Mouse (Mus musculus) heart, adult 2 months (tissue): ENCODE results near the gene Tle6. TPM values are rescaled to one million over a fixed set of nuclear protein-coding genes. Genes with fewer than 3 reads are reported as not detected.

ENCODE experiments used
- DNase-seq, 2 experiments: peaks; one replicate each; pipeline ENCODE4 v3.0.0; 2021
- H3K27ac ChIP-seq: fragments of 200-600 bp; 2 replicates; pipeline ENCODE4 v1.8.1; 2022
- H3K27me3 ChIP-seq: fragments of 200-500 bp; 2 replicates; pipeline ENCODE4 v1.6.1; 2012; ENCODE audit warnings: mild to moderate bottlenecking, low read length, inconsistent platforms, mixed read lengths; ENCODE audit not compliant: control insufficient read depth, insufficient read depth
- H3K36me3 ChIP-seq: fragments of 200-500 bp; 2 replicates; pipeline ENCODE4 v1.6.1; 2012; ENCODE audit warnings: low read length, inconsistent platforms; ENCODE audit not compliant: control insufficient read depth, insufficient read depth
- H3K4me1 ChIP-seq: fragments of 200-500 bp; 2 replicates; pipeline ENCODE4 v1.6.1; 2011; ENCODE audit warnings: low read length; ENCODE audit not compliant: control insufficient read depth, insufficient read depth
- H3K4me3 ChIP-seq: fragments of 200-600 bp; 2 replicates; pipeline ENCODE4 v1.8.1; 2022
- H3K79me2 ChIP-seq: fragments of 200-500 bp; replicated peaks from 2 replicates; pipeline ENCODE4 v1.6.1; 2012; ENCODE audit warnings: mild to moderate bottlenecking, inconsistent platforms, low read length, moderate library complexity, mixed read lengths; ENCODE audit not compliant: control insufficient read depth, insufficient read depth
- H3K9ac ChIP-seq: fragments of 200-500 bp; 2 replicates; pipeline ENCODE4 v1.6.1; 2012; ENCODE audit warnings: low read depth, mild to moderate bottlenecking, control low read depth, inconsistent platforms, low read length, mixed read lengths
- CTCF ChIP-seq: fragments of 200-600 bp; IDR thresholded peaks from 2 replicates; pipeline ENCODE4 v1.8.1; 2022; ENCODE audit warnings: antibody characterized with exemption, mild to moderate bottlenecking, moderate library complexity
- EP300 ChIP-seq: fragments of 200-500 bp; IDR thresholded peaks from 2 replicates; pipeline ENCODE4 v1.6.1; 2011; ENCODE audit warnings: low read depth, low read length, control low read depth; ENCODE audit not compliant: insufficient read depth
- POLR2A ChIP-seq: fragments of 200-500 bp; IDR thresholded peaks from 2 replicates; pipeline ENCODE4 v1.6.1; 2011; ENCODE audit warnings: mild to moderate bottlenecking, low read depth, low read length, control low read depth; ENCODE audit not compliant: insufficient read depth
- WGBS: fragments of 180-500 bp; shearing (Covaris S2); methylation state at CpG from one replicate; pipeline ENCODE4 v1.1.7; 2018; 5-methylcytosine and 5-hydroxymethylcytosine counted together
- intact Hi-C: fragments of 180-260 bp; cut with DNase I; formaldehyde crosslinking; loops from one replicate; pipeline ENCODE4 v1.15.1; 2025
- polyA plus RNA-seq: library from polyadenylated mRNA; depleted of rRNA; stranded (reverse); fragments of >200 nt; gene quantifications from 2 replicates; pipeline ENCODE4 v1.2.3, GENCODE M21; 2012
- total RNA-seq, 2 experiments: library from RNA; stranded (reverse); gene quantifications; 2 replicates each; pipeline ENCODE4 v1.2.3; 2021

Gene Tle6
- total and polyA plus RNA-seq, 3 experiments, result 5.1 to 19.0 (median 7.7) TPM

DNA sequence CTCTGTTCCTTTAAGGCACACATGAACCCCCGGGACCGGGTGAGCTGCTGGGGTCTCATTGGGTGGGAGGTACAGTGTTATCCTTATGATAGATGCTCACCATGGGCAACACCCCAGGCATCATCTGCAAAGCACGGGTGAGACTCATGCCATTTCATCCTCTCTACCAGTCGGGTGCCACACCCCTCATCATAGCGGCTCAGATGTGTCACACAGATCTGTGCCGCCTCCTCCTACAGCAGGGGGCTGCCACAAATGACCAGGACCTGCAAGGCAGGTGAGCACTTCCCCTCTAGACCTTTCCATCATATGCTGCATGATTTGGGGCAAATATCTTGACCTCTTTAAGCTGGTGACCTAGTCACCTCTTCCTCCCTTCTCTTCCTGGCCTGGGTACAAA lies 37.2 kb upstream of the Tle6 start:
- no peaks in the 10 kb centered on the region for H3K27me3 ChIP-seq
- TF ChIP-seq POLR2A (0 out of 2 replicates have a peak, but pooled peaks have one; percentile 16), EP300 (no peak), CTCF (no peak)
- DNase-seq, result no peak
- no peak overlapping the region for H3K27ac ChIP-seq
- no peak overlapping the region for H3K4me3 ChIP-seq
- no peaks in the 10 kb centered on the region for H3K79me2 ChIP-seq
- no peaks in the 10 kb centered on the region for H3K36me3 ChIP-seq
- peaks cover 5% of the 10 kb centered on the region for H3K4me1 ChIP-seq
- WGBS, result 71% methylated on average over 6 of the region's 6 CpGs
- H3K9ac ChIP-seq, result no peak overlapping the region
- intact Hi-C loops, result no loop called here

DNA sequence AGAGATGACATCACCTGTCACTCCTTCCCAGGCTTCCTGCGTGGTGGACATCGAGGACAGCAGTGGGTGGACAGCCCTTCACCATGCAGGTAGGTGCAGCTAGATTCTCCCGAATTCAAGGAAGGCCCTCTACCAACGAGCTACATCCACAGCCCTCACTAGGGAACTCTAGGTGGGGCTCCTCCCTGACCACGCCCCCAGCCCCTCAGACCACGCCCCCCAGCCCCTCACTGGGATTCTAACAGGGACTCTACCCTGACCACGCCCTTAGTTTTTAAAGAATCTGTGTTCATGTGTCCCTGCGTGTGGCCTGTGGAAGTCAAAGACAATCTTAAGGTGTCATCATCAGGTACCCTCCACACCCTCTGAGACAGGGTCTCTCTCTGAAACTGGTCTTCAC lies 35.5 kb upstream of the Tle6 start:
- no peak overlapping the region for H3K4me3 ChIP-seq
- DNase-seq, result no peak
- intact Hi-C loops, result no loop called here
- no peaks in the 10 kb centered on the region for H3K79me2 ChIP-seq
- H3K27me3 ChIP-seq, result no peaks in the 10 kb centered on the region
- no peak for TF ChIP-seq POLR2A
- TF ChIP-seq CTCF, result no peak
- no peak for TF ChIP-seq EP300
- H3K36me3 ChIP-seq, result no peaks in the 10 kb centered on the region
- no peak overlapping the region for H3K27ac ChIP-seq
- peaks cover 2% of the 10 kb centered on the region for H3K4me1 ChIP-seq
- WGBS, result 24% methylated on average over 8 of the region's 8 CpGs
- H3K9ac ChIP-seq, result no peak overlapping the region

- Histone ChIP-seq H3K9ac (peak overlapping the region; percentile 22), H3K36me3 (no peaks in the 10 kb centered on the region), H3K79me2 (no peaks in the 10 kb centered on the region), H3K4me1 (peaks cover 2% of the 10 kb centered on the region), H3K27me3 (no peaks in the 10 kb centered on the region), H3K4me3 (peak overlapping the region; percentile 51), H3K27ac (no peak overlapping the region; the same call in 1 of the 2 replicates)
- intact Hi-C loops, result no loop called here
- TF ChIP-seq EP300 (no peak), POLR2A (peak; percentile 56; the same call in 1 of the 2 replicates), CTCF (no peak)
- 5% methylated on average over 37 of the region's 37 CpGs for WGBS
- DNase-seq, result peak; percentile 82 to 86
These were observed 32.6 kb upstream of the Tle6 start for GRCm38 (mm10) chr10:81633253-81634099.

GRCm38 (mm10) chr10:81628390-81628789 lies 27.5 kb upstream of the Tle6 start, which contains the start of gene Ankrd24:
Gene Ankrd24 (plus strand): TSS chr10:81628540.
- Histone ChIP-seq H3K79me2 (no peaks in the 10 kb centered on the region), H3K4me1 (peaks cover 5% of the 10 kb centered on the region), H3K27ac (peak within 1 kb of the TSS; percentile 95), H3K27me3 (no peaks in the 10 kb centered on the region), H3K9ac (peak within 1 kb of the TSS; percentile 84), H3K36me3 (no peaks in the 10 kb centered on the region), H3K4me3 (peak within 1 kb of the TSS; percentile 70)
- TF ChIP-seq CTCF (no peak), EP300 (no peak), POLR2A (no peak)
- intact Hi-C loops, result loop anchor here (5.0 kb wide), 1 partner anchor 549 kb away; no protein-coding TSS in a partner anchor
- no peak for DNase-seq
- 81% methylated on average over 16 of the region's 16 CpGs for WGBS

- TF ChIP-seq POLR2A (no peak), EP300 (no peak), CTCF (no peak)
- peaks cover 5% of the 10 kb centered on the region for H3K4me1 ChIP-seq
- H3K36me3 ChIP-seq, result no peaks in the 10 kb centered on the region
- no peaks in the 10 kb centered on the region for H3K79me2 ChIP-seq
- peak overlapping the region; percentile 95 for H3K27ac ChIP-seq
- 36% methylated on average over 7 of the region's 7 CpGs for WGBS
- peak overlapping the region; percentile 84 for H3K9ac ChIP-seq
- DNase-seq, result no peak
- H3K4me3 ChIP-seq, result peak overlapping the region; percentile 70
- no peaks in the 10 kb centered on the region for H3K27me3 ChIP-seq
- intact Hi-C loops, result loop anchor here (2.0 to 5.0 kb wide), 3 partner anchors 15 to 549 kb away; partner anchors contain the start of gene BC025920
These were observed 27.0 kb upstream of the Tle6 start for GRCm38 (mm10) chr10:81627836-81628220.
